Mouse (Mus musculus) brain, embryonic 14.5 days (tissue): ENCODE data around the gene Rspry1.

Experiments used
- CTCF ChIP-seq: fragments of 200-500 bp; IDR thresholded peaks from 2 replicates; pipeline ENCODE4 v1.5.1; 2012; ENCODE audit warnings: inconsistent platforms, mild to moderate bottlenecking, moderate library complexity, borderline replicate concordance; ENCODE audit not compliant: insufficient read depth, insufficient read length; ENCODE audit errors: extremely low read depth
- POLR2A ChIP-seq: fragments of 200-500 bp; IDR thresholded peaks from 2 replicates; pipeline ENCODE4 v1.6.1; 2012; ENCODE audit warnings: mild to moderate bottlenecking, inconsistent platforms, borderline replicate concordance; ENCODE audit not compliant: poor library complexity, insufficient read depth, insufficient read length, severe bottlenecking; ENCODE audit errors: extremely low read depth

GRCm38 (mm10) chr8:94633564-94634194 lies 31.9 kb downstream of the Rspry1 start:
- TF ChIP-seq POLR2A (no peak), CTCF (no peak)
